Mouse (Mus musculus) liver, embryonic 15.5 days (tissue): Measurements from ENCODE around the gene Lef1. TPM values are rescaled to one million over a fixed set of nuclear protein-coding genes. Genes with fewer than 3 reads are reported as not detected.

Experiments used
- ATAC-seq: fragments of 200-750 bp; cut with Nextera tagmentation; 2 replicates; pipeline ENCODE4 v1.8.0; 2017; ENCODE audit warnings: moderate number of reproducible peaks, mild to moderate bottlenecking, moderate library complexity; ENCODE audit not compliant: insufficient read depth
- H3K27ac ChIP-seq: fragments of 300-500 bp; sonication (generic); replicated peaks from 2 replicates; pipeline ENCODE4 v1.5.1; 2015; ENCODE audit warnings: mild to moderate bottlenecking, inconsistent platforms
- H3K27me3 ChIP-seq: fragments of 300-500 bp; sonication (generic); 2 replicates; pipeline ENCODE4 v1.6.1; 2015; ENCODE audit warnings: mild to moderate bottlenecking, inconsistent platforms
- H3K36me3 ChIP-seq: fragments of 300-500 bp; sonication (generic); replicated peaks from 2 replicates; pipeline ENCODE4 v1.6.1; 2015; ENCODE audit warnings: moderate library complexity, mild to moderate bottlenecking, inconsistent platforms
- H3K4me1 ChIP-seq: fragments of 300-500 bp; sonication (generic); replicated peaks from 2 replicates; pipeline ENCODE4 v1.6.1; 2015; ENCODE audit warnings: inconsistent platforms
- H3K4me2 ChIP-seq: fragments of 300-500 bp; sonication (generic); 2 replicates; pipeline ENCODE4 v1.6.1; 2015; ENCODE audit warnings: moderate library complexity, mild to moderate bottlenecking, inconsistent platforms
- H3K4me3 ChIP-seq: fragments of 300-500 bp; sonication (generic); replicated peaks from 2 replicates; pipeline ENCODE4 v1.5.1; 2015; ENCODE audit warnings: mild to moderate bottlenecking, inconsistent platforms
- H3K9ac ChIP-seq: fragments of 300-500 bp; sonication (generic); 2 replicates; pipeline ENCODE4 v1.6.1; 2015; ENCODE audit warnings: moderate library complexity, mild to moderate bottlenecking, inconsistent platforms
- H3K9me3 ChIP-seq: fragments of 300-500 bp; sonication (generic); replicated peaks from 2 replicates; pipeline ENCODE4 v1.6.1; 2016; ENCODE audit warnings: inconsistent platforms
- WGBS: fragments of 180-500 bp; shearing (Covaris S2); methylation state at CpG from one replicate; pipeline ENCODE4 v1.1.7; 2015; ENCODE audit warnings: mixed read lengths; ENCODE audit not compliant: insufficient replicate concordance; 5-methylcytosine and 5-hydroxymethylcytosine counted together
- polyA plus RNA-seq: library from polyadenylated mRNA; unstranded; fragments of >200 nt; fragmentation: Nextera tagmentation; extraction: Ambion mirVana; gene quantifications from 2 replicates; pipeline ENCODE4 v1.2.1, GENCODE M21; 2015

The Lef1 gene
- polyA plus RNA-seq, 1 experiment from 2014 or later = 0.86 TPM

- no peak overlapping the region for H3K9ac ChIP-seq
- 24% methylated on average over 3 of the region's 3 CpGs for WGBS
- H3K27me3 ChIP-seq = peaks cover 27% of the 10 kb centered on the region
Observed at GRCm38 (mm10) chr3:131117883-131118282, 7.6 kb downstream of the Lef1 start.

DNA sequence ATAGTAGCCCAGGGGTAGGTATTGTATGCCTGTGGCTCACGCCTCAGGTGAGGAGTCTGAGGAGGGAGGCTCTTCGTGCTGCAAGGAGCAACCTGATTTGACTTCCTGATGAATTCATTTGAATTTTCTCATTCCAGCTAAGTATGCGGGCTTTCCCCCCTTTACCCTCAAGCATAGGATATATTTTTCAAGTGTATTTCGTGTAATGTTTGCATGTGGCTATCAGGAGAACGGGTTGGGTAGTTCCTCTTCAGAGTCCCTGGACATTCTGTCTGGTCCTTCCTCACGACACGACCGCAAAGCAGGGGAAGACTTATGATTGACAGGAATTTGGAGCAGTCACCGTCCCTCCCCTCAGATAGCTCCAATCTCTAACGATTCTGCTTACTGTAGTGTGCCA, 9.2 kb downstream of the Lef1 start:
- no peak for ATAC-seq
- Histone ChIP-seq H3K4me2 (no peak overlapping the region), H3K4me1 (no peaks in the 10 kb centered on the region), H3K27ac (no peak overlapping the region), H3K9ac (no peak overlapping the region), H3K9me3 (no peaks in the 10 kb centered on the region), H3K4me3 (no peak overlapping the region), H3K36me3 (no peaks in the 10 kb centered on the region), H3K27me3 (peaks cover 12% of the 10 kb centered on the region)
- 52% methylated on average over 10 of the region's 10 CpGs for WGBS

More at GRCm38 (mm10) chr3:131117883-131118282, 7.6 kb downstream of the Lef1 start:
- Histone ChIP-seq H3K4me1 (no peaks in the 10 kb centered on the region), H3K36me3 (no peaks in the 10 kb centered on the region), H3K27ac (no peak overlapping the region), H3K9me3 (no peaks in the 10 kb centered on the region), H3K4me2 (no peak overlapping the region), H3K4me3 (no peak overlapping the region)
- ATAC-seq = no peak

GRCm38 (mm10) chr3:131123501-131123900, 13.2 kb downstream of the Lef1 start:
- WGBS = 71% methylated on average over 6 of the region's 6 CpGs

GRCm38 (mm10) chr3:131125873-131126272, 15.6 kb downstream of the Lef1 start:
- Histone ChIP-seq H3K9ac (no peak overlapping the region), H3K4me3 (no peak overlapping the region), H3K4me1 (no peaks in the 10 kb centered on the region), H3K27ac (no peak overlapping the region), H3K4me2 (no peak overlapping the region), H3K36me3 (no peaks in the 10 kb centered on the region), H3K27me3 (no peaks in the 10 kb centered on the region), H3K9me3 (no peaks in the 10 kb centered on the region)
- ATAC-seq = no peak
- 76% methylated on average over 13 of the region's 13 CpGs for WGBS

More at GRCm38 (mm10) chr3:131123501-131123900, 13.2 kb downstream of the Lef1 start:
- no peak for ATAC-seq
- H3K4me1 ChIP-seq = no peaks in the 10 kb centered on the region
- H3K9ac ChIP-seq = no peak overlapping the region
- H3K4me3 ChIP-seq = no peak overlapping the region
- no peaks in the 10 kb centered on the region for H3K9me3 ChIP-seq
- H3K36me3 ChIP-seq = no peaks in the 10 kb centered on the region
- no peak overlapping the region for H3K27ac ChIP-seq
- no peaks in the 10 kb centered on the region; the same call in 1 of the 2 replicates for H3K27me3 ChIP-seq
- no peak overlapping the region for H3K4me2 ChIP-seq

DNA sequence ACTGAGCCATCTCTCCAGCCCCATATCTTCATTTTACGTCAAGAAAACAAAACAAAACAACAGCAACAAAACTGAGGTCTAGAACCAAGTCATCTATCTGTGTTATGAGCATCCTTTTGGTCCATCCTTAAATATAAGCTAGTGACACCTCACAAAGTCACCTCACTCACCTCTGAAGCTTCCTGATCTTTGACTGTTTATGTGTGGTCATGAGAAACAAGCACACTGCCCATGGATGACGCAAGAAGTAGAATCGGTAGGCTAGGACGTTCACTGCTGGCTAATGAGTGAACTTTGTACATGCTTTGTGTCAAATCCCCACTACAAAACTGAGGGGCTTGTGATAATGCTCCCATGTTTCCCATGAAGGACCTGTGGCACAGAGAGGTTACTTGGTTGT, 16.2 kb downstream of the Lef1 start:
- 59% methylated on average over 4 of the region's 4 CpGs for WGBS
- ATAC-seq = no peak
- no peak overlapping the region for H3K4me2 ChIP-seq
- no peak overlapping the region for H3K9ac ChIP-seq
- H3K27ac ChIP-seq = no peak overlapping the region
- H3K4me1 ChIP-seq = no peaks in the 10 kb centered on the region
- H3K36me3 ChIP-seq = no peaks in the 10 kb centered on the region
- H3K4me3 ChIP-seq = no peak overlapping the region
- no peaks in the 10 kb centered on the region for H3K9me3 ChIP-seq
- no peaks in the 10 kb centered on the region for H3K27me3 ChIP-seq

GRCm38 (mm10) chr3:131134003-131134402, 23.7 kb downstream of the Lef1 start:
- no peak overlapping the region for H3K9ac ChIP-seq
- no peaks in the 10 kb centered on the region for H3K36me3 ChIP-seq
- H3K27ac ChIP-seq = no peak overlapping the region
- no peak for ATAC-seq
- WGBS = 50% methylated on average over 9 of the region's 9 CpGs
- no peak overlapping the region for H3K4me3 ChIP-seq
- H3K27me3 ChIP-seq = no peaks in the 10 kb centered on the region
- H3K4me2 ChIP-seq = no peak overlapping the region
- H3K9me3 ChIP-seq = no peaks in the 10 kb centered on the region
- H3K4me1 ChIP-seq = no peaks in the 10 kb centered on the region

DNA sequence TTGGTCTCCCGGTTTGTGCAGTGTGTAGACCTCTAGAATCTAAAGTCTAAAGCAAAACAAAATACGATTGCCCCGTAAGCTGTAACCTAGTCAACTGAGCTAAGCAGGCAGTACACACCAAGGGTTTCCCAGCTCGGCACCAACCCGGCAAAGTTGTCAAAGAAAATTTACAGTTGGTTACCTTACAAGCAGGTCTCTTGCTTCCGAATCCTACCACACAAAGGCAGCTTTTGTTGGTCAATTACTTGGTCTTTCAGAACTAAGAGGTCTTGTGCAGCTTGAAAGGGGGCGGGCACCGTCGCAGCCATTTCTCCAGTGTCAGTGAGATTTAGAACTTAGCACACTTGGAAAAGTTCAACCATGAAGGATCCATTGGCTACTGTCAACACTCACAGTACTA, 25.2 kb downstream of the Lef1 start:
- WGBS = 67% methylated on average over 9 of the region's 9 CpGs
- Histone ChIP-seq H3K9me3 (no peaks in the 10 kb centered on the region), H3K4me2 (no peak overlapping the region), H3K4me1 (no peaks in the 10 kb centered on the region), H3K27ac (no peak overlapping the region), H3K4me3 (no peak overlapping the region), H3K36me3 (no peaks in the 10 kb centered on the region), H3K9ac (no peak overlapping the region), H3K27me3 (no peaks in the 10 kb centered on the region)
- ATAC-seq = no peak

DNA sequence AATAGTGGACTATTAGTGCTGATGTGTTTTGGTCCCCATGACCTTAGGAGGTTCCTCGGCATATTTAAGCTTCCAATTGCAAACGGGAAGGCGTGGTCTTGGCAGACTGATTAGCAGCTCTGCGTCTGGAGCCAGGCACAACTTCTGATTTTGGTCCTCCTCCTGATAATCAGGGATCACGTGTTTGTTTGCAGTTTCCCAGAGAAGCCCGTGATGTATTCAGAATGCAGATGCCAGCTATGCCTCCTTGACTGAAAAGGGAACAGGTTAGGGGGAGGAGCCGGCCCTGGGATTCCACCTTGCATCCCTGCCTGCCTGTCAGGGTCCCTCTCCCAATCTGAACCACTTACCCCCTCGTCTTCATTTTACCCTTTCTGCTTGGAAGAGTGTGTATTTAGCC, 26.2 kb downstream of the Lef1 start:
- H3K4me2 ChIP-seq = no peak overlapping the region
- no peaks in the 10 kb centered on the region for H3K9me3 ChIP-seq
- no peaks in the 10 kb centered on the region for H3K36me3 ChIP-seq
- no peak for ATAC-seq
- H3K4me3 ChIP-seq = no peak overlapping the region
- H3K4me1 ChIP-seq = no peaks in the 10 kb centered on the region
- no peak overlapping the region for H3K9ac ChIP-seq
- WGBS = 36% methylated on average over 8 of the region's 8 CpGs
- no peak overlapping the region for H3K27ac ChIP-seq
- no peaks in the 10 kb centered on the region for H3K27me3 ChIP-seq

DNA sequence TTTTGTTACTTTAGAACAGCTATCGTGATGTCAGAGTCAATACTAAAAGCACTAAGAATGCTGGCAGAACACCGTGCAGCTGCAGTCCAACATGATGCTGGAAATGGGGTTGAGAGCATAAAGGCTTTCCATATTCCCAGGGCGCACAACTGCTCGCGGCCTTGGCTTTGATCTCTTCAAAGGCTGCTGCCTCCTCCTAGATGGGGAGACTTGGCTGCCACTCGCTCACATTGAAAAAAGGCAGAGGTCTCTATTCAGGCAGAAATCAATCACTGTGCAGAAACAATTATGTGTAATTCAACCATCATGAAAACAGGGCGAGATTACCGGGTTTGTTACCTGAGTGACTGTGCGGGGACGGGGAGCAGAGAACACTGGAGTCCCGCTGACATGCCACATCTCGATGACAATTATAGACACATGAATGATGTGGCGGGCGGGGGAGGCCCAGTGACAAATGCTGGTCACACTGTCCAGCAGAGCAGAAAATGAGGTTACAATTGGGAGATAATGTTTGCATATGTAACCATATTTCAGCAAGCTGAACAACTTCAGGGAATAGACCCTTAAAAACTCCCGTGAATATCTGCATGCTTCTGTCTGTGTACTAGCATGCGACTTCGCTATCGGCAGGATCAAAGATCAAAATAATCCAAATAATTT, 27.0 kb downstream of the Lef1 start:
- no peak for ATAC-seq
- Histone ChIP-seq H3K27ac (no peak overlapping the region), H3K4me3 (no peak overlapping the region), H3K36me3 (no peaks in the 10 kb centered on the region), H3K4me2 (no peak overlapping the region), H3K9ac (no peak overlapping the region), H3K9me3 (no peaks in the 10 kb centered on the region), H3K27me3 (no peaks in the 10 kb centered on the region), H3K4me1 (no peaks in the 10 kb centered on the region)
- WGBS = 71% methylated on average over 18 of the region's 18 CpGs

DNA sequence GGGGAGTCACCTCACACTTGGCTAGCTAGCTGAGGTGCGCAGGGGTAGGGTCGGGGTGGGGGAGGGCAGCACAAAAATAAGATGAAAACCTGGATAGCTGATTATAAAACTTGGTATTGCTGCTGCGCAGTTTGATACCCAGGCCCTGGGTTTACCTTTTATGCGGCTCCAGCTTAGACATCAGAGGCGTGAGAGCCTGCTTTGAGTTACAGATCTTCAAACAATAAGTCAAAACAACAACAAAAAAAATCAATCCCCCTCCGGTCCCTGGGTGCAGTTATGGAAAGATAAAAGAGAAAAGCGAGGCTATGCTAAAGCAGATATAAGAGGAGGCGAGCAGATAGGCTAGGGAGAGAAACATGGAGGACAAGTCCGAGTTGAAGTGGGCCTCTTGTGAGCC, 28.0 kb downstream of the Lef1 start:
- peaks cover 3% of the 10 kb centered on the region; the same call in 1 of the 2 replicates for H3K27me3 ChIP-seq
- no peak overlapping the region for H3K4me3 ChIP-seq
- H3K36me3 ChIP-seq = no peaks in the 10 kb centered on the region
- 49% methylated on average over 9 of the region's 9 CpGs for WGBS
- H3K27ac ChIP-seq = no peak overlapping the region
- H3K4me1 ChIP-seq = no peaks in the 10 kb centered on the region
- no peak overlapping the region for H3K9ac ChIP-seq
- no peaks in the 10 kb centered on the region for H3K9me3 ChIP-seq
- no peak overlapping the region for H3K4me2 ChIP-seq
- no peak for ATAC-seq

- ATAC-seq = no peak
- H3K9ac ChIP-seq = no peak overlapping the region
- no peaks in the 10 kb centered on the region for H3K4me1 ChIP-seq
- H3K27ac ChIP-seq = no peak overlapping the region
- no peaks in the 10 kb centered on the region for H3K36me3 ChIP-seq
- H3K27me3 ChIP-seq = peaks cover 5% of the 10 kb centered on the region; the same call in 1 of the 2 replicates
- no peak overlapping the region for H3K4me2 ChIP-seq
- H3K9me3 ChIP-seq = no peaks in the 10 kb centered on the region
- WGBS = 64% methylated on average over 8 of the region's 8 CpGs
- no peak overlapping the region for H3K4me3 ChIP-seq
Observed at GRCm38 (mm10) chr3:131138797-131139196, 28.5 kb downstream of the Lef1 start.
